Mouse (Mus musculus) hindbrain, embryonic 14.5 days (tissue): ENCODE results near the gene Matn4. TPM values are rescaled to one million over a fixed set of nuclear protein-coding genes. Genes with fewer than 3 reads are reported as not detected.
"Not testable (repeated sequence)": the region's sequence is repeated elsewhere in the genome, so short reads cannot be mapped to it uniquely, and the experiment has no call there.

Experiments
- ATAC-seq: fragments of 200-750 bp; cut with Nextera tagmentation; 2 replicates; pipeline ENCODE4 v1.8.0; 2017; ENCODE audit warnings: moderate number of reproducible peaks, mild to moderate bottlenecking, moderate TSS enrichment, moderate library complexity; ENCODE audit not compliant: low FRiP score
- DNase-seq: peaks from one replicate; pipeline ENCODE4 v3.0.0-alpha.2; 2015; ENCODE audit warnings: low spot score
- H3K27ac ChIP-seq: fragments of 300-500 bp; sonication (generic); 2 replicates; pipeline ENCODE4 v1.5.1; 2014; ENCODE audit warnings: mild to moderate bottlenecking, moderate library complexity
- H3K27me3 ChIP-seq: fragments of 300-500 bp; sonication (generic); 2 replicates; pipeline ENCODE4 v1.6.1; 2014; ENCODE audit warnings: mild to moderate bottlenecking, low read length, mixed read lengths; ENCODE audit not compliant: control insufficient read depth, insufficient read depth
- H3K36me3 ChIP-seq: fragments of 300-500 bp; sonication (generic); replicated peaks from 2 replicates; pipeline ENCODE4 v1.6.1; 2014; ENCODE audit not compliant: control insufficient read depth, insufficient read depth
- H3K4me1 ChIP-seq: fragments of 300-500 bp; sonication (generic); replicated peaks from 2 replicates; pipeline ENCODE4 v1.6.1; 2014; ENCODE audit warnings: antibody characterized with exemption, low read length, mixed read lengths; ENCODE audit not compliant: control insufficient read depth, insufficient read depth
- H3K4me2 ChIP-seq: fragments of 300-500 bp; sonication (generic); replicated peaks from 2 replicates; pipeline ENCODE4 v1.6.1; 2014; ENCODE audit warnings: mild to moderate bottlenecking, moderate library complexity
- H3K4me3 ChIP-seq: fragments of 300-500 bp; sonication (generic); replicated peaks from 2 replicates; pipeline ENCODE4 v1.5.1; 2014; ENCODE audit warnings: mild to moderate bottlenecking, low read length
- H3K9ac ChIP-seq: fragments of 300-500 bp; sonication (generic); 2 replicates; pipeline ENCODE4 v1.6.1; 2014
- H3K9me3 ChIP-seq: fragments of 300-500 bp; sonication (generic); 2 replicates; pipeline ENCODE4 v1.6.1; 2016; ENCODE audit warnings: low read length; ENCODE audit not compliant: control insufficient read depth
- WGBS: fragments of 180-500 bp; shearing (Covaris S2); extraction: QIAGEN DNeasy Blood & Tissue Kit; methylation state at CpG from one replicate; pipeline ENCODE4 v1.1.7; 2014; 5-methylcytosine and 5-hydroxymethylcytosine counted together
- microRNA-seq: library from miRNA; unstranded; fragments of <30 nt; microRNA quantifications from one replicate; pipeline ENCODE4, GENCODE M21; 2016
- polyA plus RNA-seq: library from polyadenylated mRNA; unstranded; fragments of >200 nt; fragmentation: Nextera tagmentation; extraction: Ambion mirVana; gene quantifications from 2 replicates; pipeline ENCODE4 v1.2.1, GENCODE M21; 2014

Gene Matn4
- polyA plus RNA-seq, 1 experiment from 2014 or later = 0.75 TPM

DNA sequence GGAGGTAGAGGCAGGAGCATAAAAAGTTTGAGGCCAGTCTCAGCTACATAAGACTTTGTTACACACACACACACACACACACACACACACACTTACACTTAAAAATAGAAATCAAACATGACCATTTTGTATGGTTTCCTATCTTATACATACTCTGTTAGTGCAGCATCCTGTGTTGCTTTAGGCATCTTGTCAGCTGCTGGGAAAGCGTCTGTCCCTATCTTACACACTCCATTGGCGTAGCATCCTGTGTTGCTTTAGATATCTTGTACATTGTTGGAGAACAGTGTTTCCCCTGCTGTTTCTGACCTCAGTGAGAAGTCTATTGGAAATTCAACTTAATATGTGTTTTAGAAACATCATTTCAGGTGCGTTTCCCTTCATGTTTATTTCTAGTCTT is 52.3 kb downstream of the Matn4 start:
- 91% methylated on average over 3 of the region's 3 CpGs for whole genome bisulfite sequencing
- ATAC-seq (no peak), DNase-seq (no peak)
- no peak overlapping the region for H3K9ac ChIP-seq
- H3K27ac ChIP-seq = no peak overlapping the region
- no peaks in the 10 kb centered on the region for H3K4me1 ChIP-seq
- no peaks in the 10 kb centered on the region for H3K9me3 ChIP-seq
- no peaks in the 10 kb centered on the region for H3K27me3 ChIP-seq
- H3K4me3 ChIP-seq = no peak overlapping the region
- H3K4me2 ChIP-seq = no peak overlapping the region
- no peaks in the 10 kb centered on the region for H3K36me3 ChIP-seq

DNA sequence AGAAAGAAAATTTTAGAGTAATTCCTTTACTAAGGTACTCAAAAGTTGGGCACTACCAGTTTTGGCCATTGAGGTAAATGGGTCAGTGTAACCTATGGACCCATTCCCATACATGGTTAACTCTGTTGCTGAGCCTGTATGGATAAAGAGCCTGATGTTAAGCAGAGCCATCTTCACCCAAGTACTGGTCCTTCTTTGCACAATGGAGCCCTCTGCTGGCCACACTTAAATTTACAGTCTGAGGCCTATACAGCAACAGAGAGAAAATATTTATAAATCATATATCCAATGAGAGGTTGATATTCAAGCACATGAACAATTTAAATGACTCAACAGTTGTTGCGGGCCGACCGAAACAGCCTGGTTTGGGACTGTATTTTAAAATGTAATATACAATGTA is 56.0 kb downstream of the Matn4 start:
- Histone ChIP-seq H3K9ac (no peak overlapping the region), H3K36me3 (no peaks in the 10 kb centered on the region), H3K27ac (no peak overlapping the region), H3K4me3 (no peak overlapping the region), H3K27me3 (no peaks in the 10 kb centered on the region), H3K4me1 (no peaks in the 10 kb centered on the region), H3K4me2 (no peak overlapping the region), H3K9me3 (no peaks in the 10 kb centered on the region)
- ATAC-seq (no peak), DNase-seq (no peak)
- 95% methylated on average over 3 of the region's 3 CpGs for WGBS

DNA sequence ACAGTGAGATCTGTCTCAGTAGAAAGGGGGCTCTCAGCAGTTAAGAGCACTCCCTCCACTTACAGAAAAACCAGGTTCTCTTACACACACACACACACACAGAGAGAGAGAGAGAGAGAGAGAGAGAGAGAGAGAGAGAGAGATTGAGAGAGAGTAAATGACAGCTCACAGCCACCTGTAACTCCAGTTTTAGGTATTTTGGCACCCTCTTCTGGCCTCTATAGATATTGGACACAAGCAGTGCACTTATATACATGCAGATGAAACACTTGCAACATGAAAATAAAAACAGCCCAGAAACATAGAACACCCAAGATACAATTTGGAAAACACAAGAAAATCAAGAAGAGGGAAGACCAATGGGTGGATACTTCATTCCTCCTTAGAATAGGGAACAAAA is 57.3 kb downstream of the Matn4 start:
- H3K9ac ChIP-seq, H3K4me3 ChIP-seq, H3K27me3 ChIP-seq, H3K9me3 ChIP-seq, H3K36me3 ChIP-seq, H3K4me1 ChIP-seq, H3K27ac ChIP-seq, H3K4me2 ChIP-seq, ATAC-seq, DNase-seq: not testable (repeated sequence)

DNA sequence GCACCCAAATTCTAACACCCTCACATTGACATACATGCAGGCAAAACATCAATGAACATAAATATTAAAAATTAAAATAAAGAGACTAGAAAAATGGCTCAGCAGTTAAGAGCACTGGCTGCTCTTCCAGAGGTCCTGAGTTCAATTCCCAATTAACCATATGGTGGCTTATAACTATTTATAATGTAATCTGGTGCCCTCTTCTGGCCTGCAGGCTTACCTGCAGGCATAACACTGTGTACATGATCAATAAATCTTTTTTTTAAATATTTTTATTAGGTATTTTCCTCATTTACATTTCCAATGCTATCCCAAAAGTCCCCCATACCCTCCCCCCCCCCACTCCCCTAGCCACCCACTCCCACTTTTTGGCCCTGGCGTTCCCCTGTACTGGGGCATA is 61.2 kb downstream of the Matn4 start:
- not testable (repeated sequence) for DNase-seq, H3K9me3 ChIP-seq, ATAC-seq, H3K9ac ChIP-seq, H3K27me3 ChIP-seq, H3K4me2 ChIP-seq, H3K4me1 ChIP-seq, H3K4me3 ChIP-seq, H3K36me3 ChIP-seq, H3K27ac ChIP-seq
- WGBS = 67% methylated on average over 1 of the region's 1 CpGs

Small RNAs within 50 kb of the gene (microRNA-seq; reads per million reads assigned to microRNA genes)
- not detected for gene Mir7678

Other genes with a start within 250 kb of the Matn4 start
- gene Kcns1, start 234.0 kb downstream of the Matn4 start, polyA plus RNA-seq = 1.1 and 1.6 TPM in 2 replicates
- gene Wfdc5, start 222.4 kb downstream of the Matn4 start, polyA plus RNA-seq = not detected in 2 replicates
- gene Wfdc12, start 214.6 kb downstream of the Matn4 start, polyA plus RNA-seq = not detected in 2 replicates
- gene Wfdc15a, start 205.0 kb downstream of the Matn4 start, polyA plus RNA-seq = not detected in 2 replicates
- not detected in 2 replicates for gene Wfdc15b, start 183.5 kb downstream of the Matn4 start, polyA plus RNA-seq
- not detected in 2 replicates for gene Svs2, start 166.7 kb downstream of the Matn4 start, polyA plus RNA-seq
- gene Svs3b, start 148.5 kb downstream of the Matn4 start, polyA plus RNA-seq = not detected in 2 replicates
- not detected in 2 replicates for gene Svs4, start 126.7 kb downstream of the Matn4 start, polyA plus RNA-seq
- gene Svs3a, start 115.9 kb downstream of the Matn4 start, polyA plus RNA-seq = not detected in 2 replicates
- gene Svs6, start 88.4 kb downstream of the Matn4 start, polyA plus RNA-seq = not detected in 2 replicates
- gene Svs5, start 72.4 kb downstream of the Matn4 start, polyA plus RNA-seq = not detected in 2 replicates
- 0.33 and 0.62 TPM in 2 replicates for gene Slpi, start 16.1 kb downstream of the Matn4 start, polyA plus RNA-seq
- gene Rbpjl, start 2.0 kb downstream of the Matn4 start, polyA plus RNA-seq = 0.04 and 0.15 TPM in 2 replicates
- 6.8 and 9.3 TPM in 2 replicates for gene Sdc4, start 38.7 kb upstream of the Matn4 start, polyA plus RNA-seq
- 87.1 and 92.6 TPM in 2 replicates for gene Sys1, start 51.8 kb upstream of the Matn4 start, polyA plus RNA-seq
- 8.6 and 10.0 TPM in 2 replicates for gene Gm20458, start 55.8 kb upstream of the Matn4 start, polyA plus RNA-seq
- 0.28 TPM in 1 of 2 replicates, not detected in the other for gene Trp53tg5, start 68.6 kb upstream of the Matn4 start, polyA plus RNA-seq
- 13.8 and 14.4 TPM in 2 replicates for gene Dbndd2, start 80.9 kb upstream of the Matn4 start, polyA plus RNA-seq
- 109 and 110 TPM in 2 replicates for gene Pigt, start 92.4 kb upstream of the Matn4 start, polyA plus RNA-seq
- 2.4 and 4.0 TPM in 2 replicates for gene Wfdc2, start 157.3 kb upstream of the Matn4 start, polyA plus RNA-seq
- gene Spint3, start 168.3 kb upstream of the Matn4 start, polyA plus RNA-seq = not detected in 2 replicates
- 0.25 TPM in 1 of 2 replicates, not detected in the other for gene Wfdc6a, start 180.3 kb upstream of the Matn4 start, polyA plus RNA-seq
- gene Eppin, start 188.4 kb upstream of the Matn4 start, polyA plus RNA-seq = not detected in 2 replicates
- not detected in 2 replicates for gene Wfdc6b, start 208.4 kb upstream of the Matn4 start, polyA plus RNA-seq
- not detected in 2 replicates for gene Wfdc8, start 208.5 kb upstream of the Matn4 start, polyA plus RNA-seq
- gene Wfdc16, start 233.6 kb upstream of the Matn4 start, polyA plus RNA-seq = not detected in 2 replicates